Mouse (Mus musculus): Measurements from ENCODE around the gene Ttc27. TPM values are rescaled to one million over a fixed set of nuclear protein-coding genes. Genes with fewer than 3 reads are reported as not detected.

The Ttc27 gene
- polyA plus RNA-seq, 1 experiment from 2014 or later = 15.6 TPM

GRCm38 (mm10) chr17:74717091-74717617 lies 378 bp upstream of the Ttc27 start:
- WGBS = 6% methylated on average over 14 of the region's 14 CpGs
- H3K4me2 ChIP-seq (ENCODE audit: low read depth, low read length) = peak overlapping the region; percentile 95
- peak; percentile 16; the same call in 1 of the 2 replicates for ATAC-seq (replicated peaks; ENCODE audit: extremely low read depth, insufficient read depth, low FRiP score)
- H3K9me3 ChIP-seq (replicated peaks; ENCODE audit: control insufficient read depth, low read length) = no peaks in the 10 kb centered on the region
- 0 out of 2 replicates have a peak, but pooled peaks cover 6% of the 10 kb centered on the region for H3K36me3 ChIP-seq (ENCODE audit: control insufficient read depth, insufficient read depth)
- peaks cover 8% of the 10 kb centered on the region for H3K4me1 ChIP-seq (ENCODE audit: control insufficient read depth, insufficient read depth, low read length)
- peak overlapping the region; percentile 82 for H3K9ac ChIP-seq (ENCODE audit: low read length)
- H3K27me3 ChIP-seq (ENCODE audit: control insufficient read depth, insufficient read depth, low read length) = no peaks in the 10 kb centered on the region
- H3K4me3 ChIP-seq (ENCODE audit: low read length) = peak overlapping the region; percentile 95
- H3K27ac ChIP-seq (ENCODE audit: low read length) = peak overlapping the region; percentile 79

- ATAC-seq (replicated peaks; ENCODE audit: extremely low read depth, insufficient read depth, low FRiP score) = no peak
- no peak overlapping the region for H3K4me3 ChIP-seq (ENCODE audit: low read length)
- no peak overlapping the region for H3K27ac ChIP-seq (ENCODE audit: low read length)
- no peak overlapping the region for H3K9ac ChIP-seq (ENCODE audit: low read length)
- peaks cover 4% of the 10 kb centered on the region; the same call in 1 of the 2 replicates for H3K4me1 ChIP-seq (ENCODE audit: control insufficient read depth, insufficient read depth, low read length)
- H3K4me2 ChIP-seq (ENCODE audit: low read depth, low read length) = no peak overlapping the region
- no peaks in the 10 kb centered on the region for H3K9me3 ChIP-seq (replicated peaks; ENCODE audit: control insufficient read depth, low read length)
- no peaks in the 10 kb centered on the region for H3K27me3 ChIP-seq (ENCODE audit: control insufficient read depth, insufficient read depth, low read length)
- H3K36me3 ChIP-seq (ENCODE audit: control insufficient read depth, insufficient read depth) = 0 out of 2 replicates have a peak, but pooled peaks cover 2% of the 10 kb centered on the region
Measured at GRCm38 (mm10) chr17:74732872-74733271, 15.3 kb downstream of the Ttc27 start.

- Histone ChIP-seq H3K27ac (ENCODE audit: low read length) (peak overlapping the region; percentile 31; the same call in 1 of the 2 replicates), H3K4me1 (ENCODE audit: control insufficient read depth, insufficient read depth, low read length) (peaks cover 4% of the 10 kb centered on the region; the same call in 1 of the 2 replicates), H3K9me3 (replicated peaks; ENCODE audit: control insufficient read depth, low read length) (no peaks in the 10 kb centered on the region), H3K9ac (ENCODE audit: low read length) (no peak overlapping the region), H3K4me3 (ENCODE audit: low read length) (no peak overlapping the region), H3K36me3 (ENCODE audit: control insufficient read depth, insufficient read depth) (peaks cover 4% of the 10 kb centered on the region; the same call in 1 of the 2 replicates), H3K4me2 (ENCODE audit: low read depth, low read length) (no peak overlapping the region; the same call in 1 of the 2 replicates), H3K27me3 (ENCODE audit: control insufficient read depth, insufficient read depth, low read length) (no peaks in the 10 kb centered on the region)
- WGBS = 50% methylated on average over 11 of the region's 11 CpGs
- peak; percentile 37; the same call in 1 of the 2 replicates for ATAC-seq (replicated peaks; ENCODE audit: extremely low read depth, insufficient read depth, low FRiP score)
Measured at GRCm38 (mm10) chr17:74735392-74735791, 17.9 kb downstream of the Ttc27 start.

GRCm38 (mm10) chr17:74749659-74750058 lies 32.1 kb downstream of the Ttc27 start:
- H3K27ac ChIP-seq (ENCODE audit: low read length) = no peak overlapping the region
- no peak overlapping the region for H3K4me2 ChIP-seq (ENCODE audit: low read depth, low read length)
- ATAC-seq (replicated peaks; ENCODE audit: extremely low read depth, insufficient read depth, low FRiP score) = no peak
- H3K4me1 ChIP-seq (ENCODE audit: control insufficient read depth, insufficient read depth, low read length) = no peaks in the 10 kb centered on the region
- WGBS = 82% methylated on average over 1 of the region's 1 CpGs
- H3K27me3 ChIP-seq (ENCODE audit: control insufficient read depth, insufficient read depth, low read length) = no peaks in the 10 kb centered on the region
- no peak overlapping the region for H3K9ac ChIP-seq (ENCODE audit: low read length)
- H3K4me3 ChIP-seq (ENCODE audit: low read length) = no peak overlapping the region
- H3K36me3 ChIP-seq (ENCODE audit: control insufficient read depth, insufficient read depth) = no peaks in the 10 kb centered on the region
- H3K9me3 ChIP-seq (replicated peaks; ENCODE audit: control insufficient read depth, low read length) = no peaks in the 10 kb centered on the region

- Histone ChIP-seq H3K4me1 (ENCODE audit: control insufficient read depth, insufficient read depth, low read length) (no peaks in the 10 kb centered on the region), H3K27me3 (ENCODE audit: control insufficient read depth, insufficient read depth, low read length) (no peaks in the 10 kb centered on the region), H3K9ac (ENCODE audit: low read length) (no peak overlapping the region), H3K27ac (ENCODE audit: low read length) (no peak overlapping the region), H3K4me2 (ENCODE audit: low read depth, low read length) (no peak overlapping the region), H3K9me3 (replicated peaks; ENCODE audit: control insufficient read depth, low read length) (no peaks in the 10 kb centered on the region), H3K4me3 (ENCODE audit: low read length) (no peak overlapping the region), H3K36me3 (ENCODE audit: control insufficient read depth, insufficient read depth) (no peaks in the 10 kb centered on the region; the same call in 1 of the 2 replicates)
- no peak for ATAC-seq (replicated peaks; ENCODE audit: extremely low read depth, insufficient read depth, low FRiP score)
- WGBS = 84% methylated on average over 4 of the region's 4 CpGs
Measured at GRCm38 (mm10) chr17:74751026-74751425, 33.5 kb downstream of the Ttc27 start.

- Histone ChIP-seq H3K4me3 (ENCODE audit: low read length) (no peak overlapping the region), H3K36me3 (ENCODE audit: control insufficient read depth, insufficient read depth) (no peaks in the 10 kb centered on the region; the same call in 1 of the 2 replicates), H3K4me1 (ENCODE audit: control insufficient read depth, insufficient read depth, low read length) (no peaks in the 10 kb centered on the region), H3K9me3 (replicated peaks; ENCODE audit: control insufficient read depth, low read length) (no peaks in the 10 kb centered on the region), H3K4me2 (ENCODE audit: low read depth, low read length) (no peak overlapping the region), H3K27ac (ENCODE audit: low read length) (no peak overlapping the region), H3K27me3 (ENCODE audit: control insufficient read depth, insufficient read depth, low read length) (no peaks in the 10 kb centered on the region), H3K9ac (ENCODE audit: low read length) (no peak overlapping the region)
- 63% methylated on average over 8 of the region's 8 CpGs for WGBS
- ATAC-seq (replicated peaks; ENCODE audit: extremely low read depth, insufficient read depth, low FRiP score) = no peak
Measured at GRCm38 (mm10) chr17:74752906-74753627, 35.5 kb downstream of the Ttc27 start.

GRCm38 (mm10) chr17:74753628-74754104 lies 36.1 kb downstream of the Ttc27 start:
- ATAC-seq (replicated peaks; ENCODE audit: extremely low read depth, insufficient read depth, low FRiP score) = no peak
- no peaks in the 10 kb centered on the region for H3K9me3 ChIP-seq (replicated peaks; ENCODE audit: control insufficient read depth, low read length)
- no peak overlapping the region for H3K4me3 ChIP-seq (ENCODE audit: low read length)
- no peak overlapping the region for H3K4me2 ChIP-seq (ENCODE audit: low read depth, low read length)
- no peak overlapping the region for H3K27ac ChIP-seq (ENCODE audit: low read length)
- H3K36me3 ChIP-seq (ENCODE audit: control insufficient read depth, insufficient read depth) = peaks cover under 1% of the 10 kb centered on the region; the same call in 1 of the 2 replicates
- WGBS = 80% methylated on average over 5 of the region's 5 CpGs
- H3K9ac ChIP-seq (ENCODE audit: low read length) = no peak overlapping the region
- no peaks in the 10 kb centered on the region for H3K27me3 ChIP-seq (ENCODE audit: control insufficient read depth, insufficient read depth, low read length)
- no peaks in the 10 kb centered on the region for H3K4me1 ChIP-seq (ENCODE audit: control insufficient read depth, insufficient read depth, low read length)

- ATAC-seq (replicated peaks; ENCODE audit: extremely low read depth, insufficient read depth, low FRiP score) = no peak
Measured at GRCm38 (mm10) chr17:74754369-74755118, 37.0 kb downstream of the Ttc27 start.

More at GRCm38 (mm10) chr17:74754369-74755118, 37.0 kb downstream of the Ttc27 start:
- no peak overlapping the region for H3K27ac ChIP-seq (ENCODE audit: low read length)
- H3K36me3 ChIP-seq (ENCODE audit: control insufficient read depth, insufficient read depth) = peaks cover 2% of the 10 kb centered on the region; the same call in 1 of the 2 replicates
- no peaks in the 10 kb centered on the region for H3K27me3 ChIP-seq (ENCODE audit: control insufficient read depth, insufficient read depth, low read length)
- H3K9me3 ChIP-seq (replicated peaks; ENCODE audit: control insufficient read depth, low read length) = no peaks in the 10 kb centered on the region
- H3K4me3 ChIP-seq (ENCODE audit: low read length) = no peak overlapping the region
- no peak overlapping the region for H3K9ac ChIP-seq (ENCODE audit: low read length)
- 90% methylated on average over 11 of the region's 11 CpGs for WGBS
- H3K4me2 ChIP-seq (ENCODE audit: low read depth, low read length) = no peak overlapping the region
- no peaks in the 10 kb centered on the region for H3K4me1 ChIP-seq (ENCODE audit: control insufficient read depth, insufficient read depth, low read length)

All from heart, embryonic 16.5 days (tissue).